Mouse (Mus musculus): ENCODE measurements around the gene Ltbr. TPM values are rescaled to one million over a fixed set of nuclear protein-coding genes. Genes with fewer than 3 reads are reported as not detected.

Gene Ltbr
- polyA plus RNA-seq, 1 experiment, result 23.2 TPM

DNA sequence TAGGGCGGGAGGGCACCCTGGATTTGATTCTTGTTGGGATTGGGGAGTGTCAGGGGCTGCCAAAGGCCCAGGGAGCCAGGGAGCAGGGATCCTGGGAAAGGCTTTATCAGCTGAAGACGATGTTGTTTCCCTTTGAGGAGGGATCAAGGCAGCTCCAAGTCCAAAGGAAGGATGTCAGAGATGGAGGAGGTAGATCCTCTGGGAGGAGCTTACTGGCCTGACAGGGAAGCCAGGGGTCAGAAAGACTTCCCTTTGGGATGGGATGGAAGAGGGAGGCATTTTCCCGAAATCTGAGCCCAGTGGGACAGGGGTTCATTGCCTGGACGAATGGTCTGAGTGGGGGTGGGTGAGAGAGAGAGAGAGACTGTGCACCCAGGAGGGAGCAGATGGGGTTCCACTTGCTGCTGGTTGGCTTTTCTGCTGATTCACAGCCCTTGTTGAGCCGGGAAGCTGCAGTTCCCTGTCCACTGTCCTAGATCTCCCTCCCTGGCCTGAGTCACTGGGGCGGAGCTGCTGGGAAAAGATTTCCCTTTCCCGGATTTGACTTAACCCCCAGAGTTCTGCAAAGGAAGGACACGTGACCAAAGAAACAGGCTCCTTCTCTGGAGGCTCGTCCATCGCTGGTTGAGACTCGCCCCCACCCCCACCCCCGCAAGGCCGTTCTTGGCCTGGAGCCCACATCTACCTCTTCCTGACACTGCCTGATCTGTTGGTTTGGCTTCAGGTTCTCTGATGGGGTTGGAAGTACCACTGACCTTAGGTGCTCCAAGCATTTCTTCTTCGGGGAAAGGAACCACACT lies 40.9 kb upstream of the Ltbr start:
- TF ChIP-seq POLR2A (IDR thresholded peaks at IDR 0.05; ENCODE audit: borderline replicate concordance, control insufficient read depth, low read depth, low read length), result no peak
- TF ChIP-seq CTCF (IDR thresholded peaks at IDR 0.05; ENCODE audit: control insufficient read depth, insufficient read depth, low read length), result no peak
- Histone ChIP-seq H3K27ac (ENCODE audit: control insufficient read depth, insufficient read depth, low read depth, low read length, poor library complexity) (no peak overlapping the region), H3K4me3 (replicated peaks; ENCODE audit: control insufficient read depth, low read depth, low read length) (peak overlapping the region; percentile 15), H3K4me1 (ENCODE audit: control insufficient read depth, insufficient read depth, low read length) (peaks cover 6% of the 10 kb centered on the region)
- WGBS, result 14% methylated on average over 14 of the region's 14 CpGs

DNA sequence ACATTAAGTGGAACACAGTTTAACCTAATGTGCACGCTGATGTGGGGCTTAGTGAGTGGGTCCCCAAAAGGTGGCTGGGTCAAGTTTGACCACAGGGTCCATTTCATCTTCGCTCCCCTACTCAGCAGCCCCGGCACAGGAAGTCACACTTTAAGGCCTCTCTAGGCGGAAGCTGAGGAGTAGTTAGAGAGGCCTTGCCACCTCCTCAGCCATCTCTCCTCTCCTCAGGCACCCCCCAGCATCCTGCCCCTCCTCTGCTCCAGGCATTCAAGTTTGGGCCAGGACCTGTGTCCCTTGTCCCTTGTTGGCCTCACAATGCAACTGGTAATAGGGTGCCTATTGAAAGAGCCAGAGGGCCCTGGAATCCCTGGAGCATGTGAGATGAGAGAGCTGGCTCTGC lies 40.0 kb upstream of the Ltbr start:
- Histone ChIP-seq H3K4me3 (replicated peaks; ENCODE audit: control insufficient read depth, low read depth, low read length) (peak overlapping the region; percentile 42), H3K4me1 (ENCODE audit: control insufficient read depth, insufficient read depth, low read length) (peaks cover 7% of the 10 kb centered on the region), H3K27ac (ENCODE audit: control insufficient read depth, insufficient read depth, low read depth, low read length, poor library complexity) (no peak overlapping the region)
- TF ChIP-seq POLR2A (IDR thresholded peaks at IDR 0.05; ENCODE audit: borderline replicate concordance, control insufficient read depth, low read depth, low read length), result no peak
- TF ChIP-seq CTCF (IDR thresholded peaks at IDR 0.05; ENCODE audit: control insufficient read depth, insufficient read depth, low read length), result no peak
- WGBS, result 8% methylated on average over 4 of the region's 4 CpGs

GRCm38 (mm10) chr6:125353221-125353620 lies 39.5 kb upstream of the Ltbr start:
- 24% methylated on average over 11 of the region's 11 CpGs for WGBS
- H3K4me3 ChIP-seq (replicated peaks; ENCODE audit: control insufficient read depth, low read depth, low read length), result peak overlapping the region; percentile 50

GRCm38 (mm10) chr6:125352811-125353210 lies 39.1 kb upstream of the Ltbr start:
- Histone ChIP-seq H3K4me3 (replicated peaks; ENCODE audit: control insufficient read depth, low read depth, low read length) (peak overlapping the region; percentile 50), H3K4me1 (ENCODE audit: control insufficient read depth, insufficient read depth, low read length) (peaks cover 9% of the 10 kb centered on the region), H3K27ac (ENCODE audit: control insufficient read depth, insufficient read depth, low read depth, low read length, poor library complexity) (no peak overlapping the region; the same call in 1 of the 2 replicates)
- TF ChIP-seq CTCF (IDR thresholded peaks at IDR 0.05; ENCODE audit: control insufficient read depth, insufficient read depth, low read length), result no peak
- no peak for TF ChIP-seq POLR2A (IDR thresholded peaks at IDR 0.05; ENCODE audit: borderline replicate concordance, control insufficient read depth, low read depth, low read length)
- 26% methylated on average over 4 of the region's 4 CpGs for WGBS

More at GRCm38 (mm10) chr6:125353221-125353620, 39.5 kb upstream of the Ltbr start:
- Histone ChIP-seq H3K4me1 (ENCODE audit: control insufficient read depth, insufficient read depth, low read length) (peaks cover 8% of the 10 kb centered on the region), H3K27ac (ENCODE audit: control insufficient read depth, insufficient read depth, low read depth, low read length, poor library complexity) (no peak overlapping the region)
- TF ChIP-seq CTCF (IDR thresholded peaks at IDR 0.05; ENCODE audit: control insufficient read depth, insufficient read depth, low read length) (no peak), POLR2A (IDR thresholded peaks at IDR 0.05; ENCODE audit: borderline replicate concordance, control insufficient read depth, low read depth, low read length) (no peak)

- Histone ChIP-seq H3K4me1 (ENCODE audit: control insufficient read depth, insufficient read depth, low read length) (peaks cover 9% of the 10 kb centered on the region), H3K4me3 (replicated peaks; ENCODE audit: control insufficient read depth, low read depth, low read length) (peak overlapping the region; percentile 28), H3K27ac (ENCODE audit: control insufficient read depth, insufficient read depth, low read depth, low read length, poor library complexity) (peak overlapping the region; percentile 72; the same call in 1 of the 2 replicates)
- TF ChIP-seq POLR2A (IDR thresholded peaks at IDR 0.05; ENCODE audit: borderline replicate concordance, control insufficient read depth, low read depth, low read length), result no peak
- TF ChIP-seq CTCF (IDR thresholded peaks at IDR 0.05; ENCODE audit: control insufficient read depth, insufficient read depth, low read length), result no peak
- 33% methylated on average over 5 of the region's 5 CpGs for whole genome bisulfite sequencing
Observed at GRCm38 (mm10) chr6:125352046-125352384, 38.3 kb upstream of the Ltbr start.

GRCm38 (mm10) chr6:125351368-125352045 lies 37.8 kb upstream of the Ltbr start:
- peak overlapping the region; percentile 93 for H3K4me3 ChIP-seq (replicated peaks; ENCODE audit: control insufficient read depth, low read depth, low read length)
- peak overlapping the region; percentile 72 for H3K27ac ChIP-seq (ENCODE audit: control insufficient read depth, insufficient read depth, low read depth, low read length, poor library complexity)
- peaks cover 9% of the 10 kb centered on the region for H3K4me1 ChIP-seq (ENCODE audit: control insufficient read depth, insufficient read depth, low read length)
- no peak for TF ChIP-seq CTCF (IDR thresholded peaks at IDR 0.05; ENCODE audit: control insufficient read depth, insufficient read depth, low read length)
- TF ChIP-seq POLR2A (IDR thresholded peaks at IDR 0.05; ENCODE audit: borderline replicate concordance, control insufficient read depth, low read depth, low read length), result no peak
- WGBS, result 19% methylated on average over 8 of the region's 8 CpGs

GRCm38 (mm10) chr6:125350995-125351324 lies 37.3 kb upstream of the Ltbr start:
- no peak for TF ChIP-seq POLR2A (IDR thresholded peaks at IDR 0.05; ENCODE audit: borderline replicate concordance, control insufficient read depth, low read depth, low read length)
- no peak for TF ChIP-seq CTCF (IDR thresholded peaks at IDR 0.05; ENCODE audit: control insufficient read depth, insufficient read depth, low read length)
- H3K4me1 ChIP-seq (ENCODE audit: control insufficient read depth, insufficient read depth, low read length), result peaks cover 9% of the 10 kb centered on the region
- 54% methylated on average over 2 of the region's 2 CpGs for WGBS
- peak overlapping the region; percentile 93 for H3K4me3 ChIP-seq (replicated peaks; ENCODE audit: control insufficient read depth, low read depth, low read length)
- H3K27ac ChIP-seq (ENCODE audit: control insufficient read depth, insufficient read depth, low read depth, low read length, poor library complexity), result peak overlapping the region; percentile 95

DNA sequence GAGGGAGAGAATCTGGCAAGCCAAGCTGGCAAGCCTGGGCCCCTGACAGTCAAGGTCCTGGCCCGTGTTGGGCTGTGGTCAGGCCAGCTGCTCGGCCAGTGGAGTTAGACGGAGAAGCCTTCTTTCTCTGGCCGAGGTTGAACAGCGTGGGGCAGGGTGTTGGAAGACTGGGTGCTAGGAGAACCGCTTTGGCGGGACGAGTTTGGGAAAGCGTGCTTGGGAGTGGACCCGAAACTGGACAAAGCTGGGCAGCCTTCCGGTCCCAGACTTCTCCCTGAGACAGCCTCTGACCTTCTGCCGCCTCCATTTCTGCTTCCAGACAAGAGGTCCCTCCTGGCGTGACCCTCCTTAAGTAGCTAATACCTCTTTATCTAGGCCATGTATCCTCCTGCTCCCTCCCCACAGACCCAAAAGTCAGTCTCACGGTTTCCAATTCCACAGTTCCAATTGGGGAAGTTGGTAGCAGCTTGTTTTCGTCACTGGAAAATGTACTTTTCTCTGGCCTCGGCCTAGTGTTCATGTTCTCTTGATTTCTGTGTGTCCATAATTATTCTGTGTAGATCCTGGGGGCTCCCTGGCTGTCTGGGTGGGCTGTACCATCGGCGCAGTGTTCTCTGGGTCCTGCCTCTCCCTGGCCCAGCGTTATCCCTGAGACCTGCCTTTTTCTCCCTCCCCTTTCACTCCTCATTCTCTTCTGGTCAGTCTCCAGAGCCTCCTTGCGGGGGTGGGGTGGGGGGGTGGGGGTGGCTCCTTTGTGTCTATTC lies 36.7 kb upstream of the Ltbr start:
- peak overlapping the region; percentile 95 for H3K27ac ChIP-seq (ENCODE audit: control insufficient read depth, insufficient read depth, low read depth, low read length, poor library complexity)
- peak overlapping the region; percentile 93 for H3K4me3 ChIP-seq (replicated peaks; ENCODE audit: control insufficient read depth, low read depth, low read length)
- whole genome bisulfite sequencing, result 3% methylated on average over 20 of the region's 20 CpGs
- peaks cover 9% of the 10 kb centered on the region for H3K4me1 ChIP-seq (ENCODE audit: control insufficient read depth, insufficient read depth, low read length)
- TF ChIP-seq CTCF (IDR thresholded peaks at IDR 0.05; ENCODE audit: control insufficient read depth, insufficient read depth, low read length), result no peak
- TF ChIP-seq POLR2A (IDR thresholded peaks at IDR 0.05; ENCODE audit: borderline replicate concordance, control insufficient read depth, low read depth, low read length), result no peak

Data from bone marrow, adult 2 months (tissue).